Mouse (Mus musculus) intestine, postnatal 0 days (tissue): ENCODE measurements around the gene Hipk1. TPM values are rescaled to one million over a fixed set of nuclear protein-coding genes. Genes with fewer than 3 reads are reported as not detected.

ENCODE experiments used
- ATAC-seq: fragments of 200-750 bp; cut with Nextera tagmentation; 2 replicates; pipeline ENCODE4 v1.8.0; 2017; ENCODE audit warnings: mild to moderate bottlenecking, moderate TSS enrichment, moderate library complexity
- H3K27ac ChIP-seq: fragments of 300-500 bp; sonication (generic); 2 replicates; pipeline ENCODE4 v1.5.1; 2014; ENCODE audit warnings: mild to moderate bottlenecking, low read depth, low read length, moderate library complexity
- H3K27me3 ChIP-seq: fragments of 300-500 bp; sonication (generic); replicated peaks from 2 replicates; pipeline ENCODE4 v1.6.1; 2014; ENCODE audit warnings: low read length, mixed read lengths; ENCODE audit not compliant: control insufficient read depth, insufficient read depth
- H3K36me3 ChIP-seq: fragments of 300-500 bp; sonication (generic); 2 replicates; pipeline ENCODE4 v1.6.1; 2014; ENCODE audit warnings: mild to moderate bottlenecking, moderate library complexity; ENCODE audit not compliant: control insufficient read depth, insufficient read depth
- H3K4me1 ChIP-seq: fragments of 300-500 bp; sonication (generic); replicated peaks from 2 replicates; pipeline ENCODE4 v1.6.1; 2014; ENCODE audit warnings: antibody characterized with exemption, low read length, mixed read lengths; ENCODE audit not compliant: control insufficient read depth, insufficient read depth
- H3K4me2 ChIP-seq: fragments of 300-500 bp; sonication (generic); replicated peaks from 2 replicates; pipeline ENCODE4 v1.6.1; 2014; ENCODE audit warnings: low read depth, mild to moderate bottlenecking, moderate library complexity
- H3K4me3 ChIP-seq: fragments of 300-500 bp; sonication (generic); 2 replicates; pipeline ENCODE4 v1.5.1; 2014; ENCODE audit warnings: low read depth, low read length
- H3K9ac ChIP-seq: fragments of 300-500 bp; sonication (generic); 2 replicates; pipeline ENCODE4 v1.6.1; 2014; ENCODE audit warnings: mild to moderate bottlenecking, low read depth, low read length
- H3K9me3 ChIP-seq: fragments of 300-500 bp; sonication (generic); 2 replicates; pipeline ENCODE4 v1.6.1; 2016; ENCODE audit warnings: mixed run types; ENCODE audit not compliant: control insufficient read depth
- CTCF ChIP-seq: sonication (generic); IDR thresholded peaks from 2 replicates; pipeline ENCODE4 v1.5.1; 2016; ENCODE audit warnings: low read depth, mild to moderate bottlenecking, control low read depth, antibody characterized with exemption, moderate library complexity
- WGBS: fragments of 180-500 bp; shearing (Covaris S2); extraction: QIAGEN DNeasy Blood & Tissue Kit; methylation state at CpG from one replicate; pipeline ENCODE4 v1.1.7; 2014; 5-methylcytosine and 5-hydroxymethylcytosine counted together
- polyA plus RNA-seq: library from polyadenylated mRNA; unstranded; fragments of >200 nt; fragmentation: Nextera tagmentation; extraction: Ambion mirVana; gene quantifications from 2 replicates; pipeline ENCODE4 v1.2.1, GENCODE M21; 2015

Hipk1 gene
- polyA plus RNA-seq, 1 experiment from 2014 or later = 6.6 TPM

- Histone ChIP-seq H3K27me3 (no peaks in the 10 kb centered on the region), H3K27ac (no peak overlapping the region), H3K4me2 (no peak overlapping the region), H3K9me3 (no peaks in the 10 kb centered on the region), H3K9ac (no peak overlapping the region), H3K4me1 (no peaks in the 10 kb centered on the region), H3K4me3 (no peak overlapping the region), H3K36me3 (peaks cover 20% of the 10 kb centered on the region)
- ATAC-seq = no peak
- no peak for TF ChIP-seq CTCF
- WGBS = 83% methylated on average over 7 of the region's 7 CpGs
These were observed 12.2 kb downstream of the Hipk1 start for GRCm38 (mm10) chr3:103779183-103779582.

- Histone ChIP-seq H3K4me1 (no peaks in the 10 kb centered on the region), H3K4me2 (no peak overlapping the region), H3K27me3 (no peaks in the 10 kb centered on the region), H3K4me3 (no peak overlapping the region), H3K36me3 (peaks cover 25% of the 10 kb centered on the region), H3K9ac (no peak overlapping the region), H3K27ac (no peak overlapping the region), H3K9me3 (no peaks in the 10 kb centered on the region)
- WGBS = 76% methylated on average over 6 of the region's 6 CpGs
- ATAC-seq = no peak
- no peak for TF ChIP-seq CTCF
These were observed 12.7 kb downstream of the Hipk1 start for GRCm38 (mm10) chr3:103778660-103779059.

GRCm38 (mm10) chr3:103777940-103778339 lies 13.4 kb downstream of the Hipk1 start:
- no peak overlapping the region for H3K4me2 ChIP-seq
- H3K9ac ChIP-seq = no peak overlapping the region
- H3K9me3 ChIP-seq = no peaks in the 10 kb centered on the region
- H3K27me3 ChIP-seq = no peaks in the 10 kb centered on the region
- no peaks in the 10 kb centered on the region for H3K4me1 ChIP-seq
- H3K4me3 ChIP-seq = no peak overlapping the region
- no peak overlapping the region for H3K27ac ChIP-seq
- 83% methylated on average over 11 of the region's 11 CpGs for WGBS
- peaks cover 29% of the 10 kb centered on the region for H3K36me3 ChIP-seq
- TF ChIP-seq CTCF = no peak
- ATAC-seq = no peak

DNA sequence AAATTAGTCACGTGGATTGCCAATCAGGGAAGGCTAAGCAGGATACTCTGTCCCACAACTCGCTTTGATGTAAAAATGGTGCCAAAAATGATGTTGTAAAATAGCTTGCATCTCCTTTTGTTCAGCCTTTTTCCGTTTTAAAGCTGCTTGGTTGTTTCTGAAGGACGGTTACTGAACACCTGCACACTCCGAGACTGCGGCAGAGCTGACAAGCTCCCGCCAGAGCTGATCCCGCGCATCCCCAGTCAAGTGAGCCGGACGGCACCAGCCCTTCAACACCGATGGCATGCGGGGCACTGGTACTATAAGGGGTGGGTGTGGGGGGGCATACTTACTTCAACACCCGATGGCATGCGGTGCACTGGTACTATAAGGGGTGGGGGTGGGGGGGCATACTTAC lies 17.4 kb downstream of the Hipk1 start:
- no peak overlapping the region for H3K27ac ChIP-seq
- WGBS = 87% methylated on average over 15 of the region's 15 CpGs
- 0 out of 2 replicates have a peak, but pooled peaks cover 4% of the 10 kb centered on the region for H3K4me1 ChIP-seq
- H3K4me2 ChIP-seq = no peak overlapping the region
- no peak for ATAC-seq
- no peaks in the 10 kb centered on the region for H3K27me3 ChIP-seq
- peaks cover 37% of the 10 kb centered on the region for H3K36me3 ChIP-seq
- no peaks in the 10 kb centered on the region for H3K9me3 ChIP-seq
- H3K4me3 ChIP-seq = no peak overlapping the region
- no peak overlapping the region for H3K9ac ChIP-seq
- TF ChIP-seq CTCF = no peak

DNA sequence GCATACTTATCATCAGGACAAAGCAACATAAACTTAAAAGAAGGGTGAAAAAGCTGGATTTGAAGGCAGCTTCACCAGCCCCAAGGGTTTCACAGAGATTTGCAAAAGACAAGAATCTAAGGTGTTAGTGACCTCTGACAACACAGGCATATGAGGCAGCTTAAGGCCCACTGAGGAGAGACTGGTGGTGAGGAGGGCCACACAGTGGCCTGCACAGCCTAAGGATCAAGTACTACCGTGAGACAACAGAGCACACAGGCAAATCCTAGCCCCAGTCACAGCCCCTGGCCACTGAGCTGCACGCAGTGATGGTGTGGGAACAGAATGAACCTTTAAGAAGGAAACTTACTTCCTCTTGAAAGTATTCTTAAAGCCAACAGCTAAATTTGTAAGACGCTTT lies 17.9 kb downstream of the Hipk1 start:
- Histone ChIP-seq H3K9ac (no peak overlapping the region), H3K27ac (no peak overlapping the region), H3K9me3 (no peaks in the 10 kb centered on the region), H3K4me2 (no peak overlapping the region), H3K4me3 (no peak overlapping the region), H3K36me3 (peaks cover 41% of the 10 kb centered on the region), H3K27me3 (no peaks in the 10 kb centered on the region), H3K4me1 (0 out of 2 replicates have a peak, but pooled peaks cover 4% of the 10 kb centered on the region)
- no peak for ATAC-seq
- WGBS = 80% methylated on average over 3 of the region's 3 CpGs
- no peak for TF ChIP-seq CTCF

- 0 out of 2 replicates have a peak, but pooled peaks cover 4% of the 10 kb centered on the region for H3K4me1 ChIP-seq
- no peak for TF ChIP-seq CTCF
- no peak for ATAC-seq
- H3K4me3 ChIP-seq = no peak overlapping the region
- WGBS = 55% methylated on average over 4 of the region's 4 CpGs
- no peak overlapping the region for H3K27ac ChIP-seq
- H3K9ac ChIP-seq = no peak overlapping the region
- no peak overlapping the region for H3K4me2 ChIP-seq
- H3K9me3 ChIP-seq = no peaks in the 10 kb centered on the region
- no peaks in the 10 kb centered on the region for H3K27me3 ChIP-seq
- H3K36me3 ChIP-seq = peaks cover 43% of the 10 kb centered on the region
These were observed 18.5 kb downstream of the Hipk1 start for GRCm38 (mm10) chr3:103772846-103773245.
